Mouse (Mus musculus) liver, adult (tissue): Measurements from ENCODE around the gene BC028528.
"Not testable (repeated sequence)": the region's sequence is repeated elsewhere in the genome, so short reads cannot be mapped to it uniquely, and the experiment has no call there.

Experiments used
- GATA4 ChIP-seq: IDR thresholded peaks from 2 replicates; pipeline ENCODE4 v1.6.1; 2014; ENCODE audit warnings: mild to moderate bottlenecking, low read length; ENCODE audit not compliant: insufficient replicate concordance

BC028528 gene

DNA sequence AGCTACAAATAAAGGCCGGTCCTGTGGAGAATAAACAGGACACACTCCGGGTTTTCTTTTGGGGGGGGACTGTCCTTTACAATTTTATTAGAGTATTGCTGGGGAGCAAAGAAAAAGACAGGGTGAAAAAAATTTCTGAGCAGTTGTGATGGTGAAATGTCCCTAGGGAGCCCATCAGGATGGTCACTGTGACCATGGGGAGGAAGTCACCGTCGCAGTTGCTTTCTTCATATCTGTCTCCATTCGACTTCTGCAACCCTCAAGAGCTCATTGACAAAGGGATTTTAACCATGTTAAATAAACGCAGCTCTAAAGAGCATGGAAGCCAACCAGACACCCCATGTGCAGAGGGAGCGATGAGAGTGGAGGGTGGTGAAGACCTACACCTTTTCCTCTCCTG lies 25.0 kb upstream of the BC028528 start:
- no peak for TF ChIP-seq GATA4

DNA sequence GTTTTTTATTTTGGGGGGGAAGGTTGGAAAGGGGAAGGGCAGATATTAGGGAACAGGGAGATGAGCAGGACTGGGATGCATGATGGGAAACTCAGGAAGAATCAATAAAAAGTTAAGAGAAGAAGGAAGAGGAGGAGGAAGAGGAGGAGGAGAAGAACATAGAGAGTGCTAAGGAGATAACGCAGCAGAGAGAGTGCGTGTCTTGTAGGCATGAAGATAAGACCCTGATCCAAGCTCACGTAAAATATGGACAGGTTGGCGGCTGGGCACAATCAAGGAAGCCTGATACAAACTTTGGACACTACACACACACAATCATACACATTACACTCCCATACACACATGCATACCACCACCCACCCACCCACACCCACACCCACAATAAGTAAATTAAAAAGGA lies 22.9 kb upstream of the BC028528 start:
- no peak for TF ChIP-seq GATA4

DNA sequence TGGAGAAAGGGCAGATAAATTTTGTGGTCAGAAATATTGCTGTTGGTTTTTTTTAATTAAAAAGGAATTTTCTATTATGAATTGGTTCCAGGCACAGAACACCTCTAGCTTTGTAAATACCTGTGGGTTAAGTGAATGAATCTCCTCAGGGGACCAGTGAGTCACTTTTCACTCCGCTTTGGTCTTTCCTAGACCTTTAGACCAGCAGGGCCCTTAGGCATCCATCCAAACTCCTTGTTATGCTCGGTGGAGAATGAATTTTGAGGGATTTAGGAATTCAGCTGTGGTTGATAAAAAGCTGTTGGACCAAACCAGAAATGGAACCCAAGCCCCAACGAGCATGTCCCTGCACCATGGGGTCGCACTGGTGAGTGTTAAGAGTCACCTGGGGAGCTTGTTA lies 15.8 kb upstream of the BC028528 start:
- TF ChIP-seq GATA4, result no peak

DNA sequence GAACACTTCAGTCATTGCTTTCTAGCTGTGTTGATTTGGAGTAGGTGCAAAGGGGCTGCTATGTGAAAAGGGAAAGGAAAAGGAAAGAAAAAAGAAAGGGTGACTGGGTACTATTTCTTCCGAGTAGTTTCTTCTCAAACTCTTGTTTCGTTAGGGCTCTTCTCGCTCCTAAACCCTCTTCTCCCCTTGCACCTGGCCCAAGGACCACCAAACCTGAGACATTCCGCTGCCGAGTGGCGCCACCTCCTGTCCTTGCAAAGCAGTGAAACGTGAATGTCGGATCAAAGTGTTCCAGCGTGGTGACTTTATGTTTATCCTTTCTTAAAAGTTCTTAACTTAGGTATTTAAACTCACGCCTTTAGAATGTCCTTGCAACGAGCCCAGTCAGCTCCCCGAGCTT lies 15.1 kb upstream of the BC028528 start:
- TF ChIP-seq GATA4, result no peak

DNA sequence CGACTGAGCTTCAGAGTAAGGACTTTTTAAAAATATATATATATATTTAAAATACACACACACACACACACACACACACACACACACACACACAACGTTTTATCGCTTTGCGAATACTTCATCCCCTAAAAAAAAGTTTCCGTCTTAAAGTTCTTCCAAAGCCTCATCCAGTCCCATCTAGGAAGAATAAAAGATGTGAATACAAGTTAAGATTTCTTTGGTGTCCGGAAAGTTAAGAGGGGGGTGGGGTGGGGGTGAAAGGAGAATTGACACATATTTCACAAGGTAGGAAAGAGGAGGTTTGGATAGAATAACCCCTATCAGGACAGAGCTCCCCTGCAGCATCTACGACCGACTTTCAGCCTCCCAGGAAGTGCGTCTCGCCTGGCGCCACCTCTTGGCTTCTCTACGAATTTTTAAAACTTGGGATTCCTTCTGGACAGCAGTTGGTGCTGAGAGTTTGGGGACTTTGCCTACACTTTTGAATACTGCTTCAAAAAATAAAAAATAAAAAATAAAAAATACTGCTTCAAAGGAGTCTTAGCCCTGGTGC lies 14.2 kb upstream of the BC028528 start:
- no peak for TF ChIP-seq GATA4

DNA sequence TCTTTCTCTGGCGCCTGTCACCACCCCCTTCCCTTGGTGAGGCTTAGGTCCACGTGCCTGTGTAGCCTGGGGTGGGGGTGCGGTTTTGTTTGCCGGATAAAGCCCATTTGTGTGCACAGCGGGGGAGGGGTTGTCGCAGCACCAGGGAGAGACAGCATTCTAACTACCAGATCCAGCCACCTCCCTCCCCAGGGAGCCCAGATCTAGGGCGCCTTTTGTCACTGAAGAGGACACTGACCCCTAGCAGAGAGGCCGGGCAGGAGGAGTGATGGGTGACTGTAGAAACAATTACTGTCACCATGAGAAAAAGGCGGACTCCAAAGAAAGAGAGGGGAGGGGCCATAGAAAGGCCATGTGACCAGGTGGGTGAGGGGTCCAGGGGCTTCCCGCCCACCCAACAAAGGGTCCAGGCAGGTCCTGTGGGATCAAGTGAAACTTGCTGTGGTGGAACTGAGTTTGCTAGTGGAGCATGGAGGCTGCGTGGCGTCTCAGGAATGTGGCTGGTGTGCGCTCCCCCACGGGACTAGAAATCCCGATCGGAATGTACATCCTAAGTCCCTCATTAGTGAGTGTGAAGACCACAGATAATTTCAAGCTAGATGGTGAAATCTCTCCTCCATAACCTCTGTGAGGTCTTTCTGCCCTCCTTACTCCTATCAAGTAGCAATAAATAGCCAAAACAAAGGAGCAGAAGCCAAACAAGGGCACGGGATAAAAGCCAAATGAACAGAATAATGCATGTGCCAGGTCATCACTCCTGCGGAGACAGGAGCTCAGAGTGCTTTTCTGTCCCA lies 13.5 kb upstream of the BC028528 start:
- no peak; the same call in 1 of the 2 replicates for TF ChIP-seq GATA4

DNA sequence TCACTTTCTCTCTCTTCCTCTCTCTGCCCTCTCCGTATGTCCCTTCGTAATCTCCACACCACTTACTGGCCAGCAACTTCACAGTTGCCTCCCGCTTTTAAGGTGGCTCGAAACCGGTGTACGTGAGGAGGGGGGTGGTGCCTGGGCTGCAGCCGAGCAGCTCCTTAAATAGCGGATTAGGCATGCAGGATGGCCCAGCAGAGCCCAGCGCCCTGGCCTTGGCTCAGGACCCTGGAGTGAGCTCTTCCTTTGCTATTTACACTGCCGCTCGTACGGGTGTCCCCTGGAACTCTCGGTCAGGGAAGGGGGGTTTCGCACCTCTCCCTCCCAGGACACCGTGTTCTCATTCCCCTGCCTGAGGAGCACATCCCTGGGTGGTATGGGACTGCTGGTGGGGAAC lies 12.8 kb upstream of the BC028528 start, which contains the start of gene Car14:
Car14 (minus strand) TSS at position 124 of the 400 bp plus-strand sequence.
- TF ChIP-seq GATA4, result no peak

DNA sequence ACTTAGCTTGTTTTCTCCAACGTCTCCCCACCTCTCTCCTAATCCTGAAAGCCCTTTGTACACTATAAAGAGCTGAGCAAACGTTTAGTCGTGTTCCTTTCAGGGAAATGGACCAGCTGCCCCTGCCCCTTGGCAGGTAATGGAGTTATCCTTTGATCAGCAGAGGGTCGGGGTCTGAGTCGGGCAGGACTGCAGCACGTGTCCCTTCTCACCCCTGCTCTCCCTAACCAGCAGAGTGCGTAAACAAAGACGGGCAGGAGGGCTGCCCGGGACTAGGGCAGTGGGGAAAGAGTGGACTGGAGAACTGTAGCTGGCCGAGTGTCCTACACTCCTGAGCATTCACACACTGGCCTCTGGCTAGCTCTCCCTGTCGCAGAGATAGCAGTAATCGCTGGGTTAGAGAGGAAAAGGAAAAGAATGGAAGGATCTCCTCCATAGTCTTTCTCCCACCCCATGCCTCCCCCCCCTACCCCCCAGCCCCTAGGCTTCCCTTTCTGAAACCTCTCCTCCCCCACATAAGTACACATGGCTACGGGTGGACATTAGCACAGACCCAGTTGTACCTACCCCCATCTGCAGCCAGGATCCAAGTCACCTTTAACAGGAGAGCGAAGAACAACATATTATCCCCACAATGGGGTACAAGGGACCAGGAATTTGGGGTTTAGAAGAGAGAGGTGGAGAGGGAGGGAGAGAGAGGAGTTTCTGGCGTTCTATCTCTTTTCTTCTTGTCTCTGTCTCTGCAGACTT lies 12.1 kb upstream of the BC028528 start:
- no peak for TF ChIP-seq GATA4

DNA sequence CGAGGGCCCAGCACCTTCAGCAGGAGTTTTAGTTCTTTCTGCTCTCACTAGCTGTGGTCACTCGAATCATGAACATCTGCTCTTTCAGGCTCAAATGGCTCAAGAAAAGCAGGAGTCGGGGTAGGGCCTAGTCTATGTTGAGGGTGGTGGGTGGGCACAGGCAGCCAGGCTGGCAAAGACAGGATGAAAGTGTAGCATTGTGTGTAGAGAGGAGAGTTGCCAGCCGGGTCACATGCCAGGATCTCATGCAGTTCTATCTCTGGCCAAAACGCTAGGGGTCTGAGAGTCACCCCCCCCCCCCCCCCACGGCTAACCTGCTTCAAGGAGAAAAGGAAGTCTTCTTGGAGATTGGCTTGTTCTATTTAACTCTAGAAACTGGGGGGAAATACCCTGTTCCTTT lies 10.8 kb upstream of the BC028528 start:
- TF ChIP-seq GATA4, result no peak

DNA sequence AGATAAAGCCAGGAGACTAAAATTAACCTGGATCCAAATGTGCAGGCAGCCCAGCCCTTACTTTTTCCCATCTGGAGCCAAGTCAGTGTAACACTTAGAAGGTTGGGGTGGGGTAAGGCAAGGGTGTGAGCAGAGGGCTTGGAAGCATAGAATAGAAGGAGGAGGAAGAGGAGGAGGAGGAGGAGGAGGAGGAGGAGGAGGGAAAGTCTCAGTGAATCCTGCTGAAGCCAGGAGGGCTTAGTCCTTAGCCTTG lies 10.5 kb upstream of the BC028528 start:
- no peak for TF ChIP-seq GATA4

DNA sequence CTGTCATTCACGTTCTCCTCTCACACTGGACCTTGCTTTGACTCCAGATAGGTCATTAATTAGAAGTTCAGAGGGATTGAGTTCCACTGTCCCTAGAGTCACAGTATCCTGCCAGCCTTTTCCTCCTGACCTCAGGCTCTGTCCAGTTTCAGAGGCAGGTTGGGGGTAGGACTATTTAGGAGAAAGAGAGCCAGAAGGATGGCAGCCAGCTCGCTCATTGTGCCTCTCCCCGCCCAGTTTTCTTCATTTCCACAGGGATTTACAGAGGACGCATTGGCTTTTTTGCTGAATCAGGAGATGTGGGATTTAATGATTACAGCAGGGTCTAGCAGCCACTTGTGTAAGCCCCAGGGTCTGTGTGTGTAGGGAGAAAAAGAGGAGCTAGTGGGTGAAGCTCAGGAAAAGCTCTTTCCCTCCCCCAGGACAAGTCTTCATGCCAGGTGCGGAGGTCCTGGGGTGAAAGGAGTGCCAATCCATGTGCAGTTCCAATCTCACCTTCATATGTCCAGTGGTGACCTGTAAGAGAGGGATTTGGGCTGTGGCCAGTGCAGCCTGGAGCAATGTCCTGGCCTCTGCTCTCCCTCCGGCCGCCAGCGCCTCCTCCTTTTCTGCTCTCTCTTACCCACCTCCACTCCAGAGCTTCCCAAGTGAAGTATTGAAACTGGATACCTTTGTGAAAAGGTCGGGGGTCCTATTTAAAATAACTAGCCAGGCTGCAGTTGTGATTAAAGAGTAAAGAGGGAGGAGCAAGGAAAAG lies 10.0 kb upstream of the BC028528 start:
- no peak for TF ChIP-seq GATA4

DNA sequence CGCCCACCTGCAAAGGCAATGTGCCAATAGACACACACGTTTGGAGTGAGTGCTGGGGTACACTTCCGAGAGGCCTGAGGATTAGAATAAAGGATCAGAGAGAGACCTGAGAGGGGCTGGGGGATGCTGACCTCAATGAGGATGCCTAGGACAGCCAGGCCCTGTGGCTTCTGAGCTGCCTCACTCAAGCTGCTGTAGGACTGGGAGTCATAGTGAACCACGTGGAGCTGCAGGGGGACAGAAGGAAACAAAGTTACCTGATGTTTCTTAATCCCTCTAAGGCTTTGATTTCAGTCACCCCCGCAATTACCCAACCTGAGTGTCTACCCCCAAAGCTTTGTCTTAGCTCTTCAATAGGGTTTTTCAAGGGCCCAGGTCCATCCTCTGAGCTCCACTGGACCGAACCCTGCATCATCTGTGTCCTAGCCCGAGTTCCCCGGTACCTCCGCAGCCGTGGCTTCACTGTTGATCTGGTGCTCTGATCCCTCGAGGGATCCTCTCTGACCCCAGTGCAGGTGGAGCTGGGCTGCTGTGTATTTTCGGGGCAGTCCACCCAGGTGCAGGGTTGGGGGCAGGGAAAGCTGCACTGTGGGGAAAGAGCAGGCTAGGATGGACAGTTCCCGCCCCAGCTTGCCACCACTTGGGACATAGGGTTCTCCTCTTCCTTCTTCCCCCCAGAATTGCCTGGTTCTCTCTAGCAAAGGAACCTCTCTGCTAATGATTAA lies 8.2 kb upstream of the BC028528 start:
- no peak for TF ChIP-seq GATA4

DNA sequence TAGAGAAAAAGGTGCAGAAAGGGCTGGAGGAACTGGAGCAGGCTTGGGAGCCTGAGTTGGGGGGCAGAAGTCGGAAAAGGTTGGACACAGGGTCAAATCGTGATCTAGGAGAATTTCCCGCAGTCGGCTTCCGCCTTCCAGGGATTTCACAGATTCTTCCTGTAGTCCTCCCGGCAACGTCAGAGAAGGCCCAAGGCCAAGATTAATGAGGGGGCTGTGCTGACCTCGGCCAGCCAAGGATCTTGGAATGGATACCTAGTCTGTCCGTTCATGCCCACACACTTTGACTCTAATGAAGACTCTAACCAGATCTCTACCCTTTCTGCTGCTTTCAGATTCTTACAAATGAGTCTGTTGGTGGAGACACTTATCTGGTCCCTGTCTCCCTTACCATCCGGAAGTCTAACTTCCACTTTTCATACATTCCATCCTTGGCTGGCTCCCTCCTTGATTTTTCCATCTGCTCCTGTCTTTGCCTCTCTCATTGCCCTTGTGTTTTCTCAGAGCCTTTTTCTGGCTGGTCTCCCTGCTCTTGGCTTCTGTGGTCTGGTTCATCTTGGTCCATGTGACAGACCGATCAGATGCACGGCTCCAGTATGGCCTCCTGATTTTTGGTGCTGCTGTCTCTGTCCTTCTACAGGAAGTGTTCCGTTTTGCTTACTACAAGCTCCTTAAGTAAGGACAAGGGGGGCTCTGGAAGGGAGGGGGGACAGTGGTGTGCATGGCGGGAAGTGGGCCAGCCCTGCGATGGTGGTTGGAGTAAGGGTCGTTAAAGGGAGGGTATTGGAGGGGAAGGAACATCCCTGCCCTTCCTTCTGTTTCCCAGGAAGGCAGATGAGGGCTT lies 2.7 kb upstream of the BC028528 start:
- no peak for TF ChIP-seq GATA4

DNA sequence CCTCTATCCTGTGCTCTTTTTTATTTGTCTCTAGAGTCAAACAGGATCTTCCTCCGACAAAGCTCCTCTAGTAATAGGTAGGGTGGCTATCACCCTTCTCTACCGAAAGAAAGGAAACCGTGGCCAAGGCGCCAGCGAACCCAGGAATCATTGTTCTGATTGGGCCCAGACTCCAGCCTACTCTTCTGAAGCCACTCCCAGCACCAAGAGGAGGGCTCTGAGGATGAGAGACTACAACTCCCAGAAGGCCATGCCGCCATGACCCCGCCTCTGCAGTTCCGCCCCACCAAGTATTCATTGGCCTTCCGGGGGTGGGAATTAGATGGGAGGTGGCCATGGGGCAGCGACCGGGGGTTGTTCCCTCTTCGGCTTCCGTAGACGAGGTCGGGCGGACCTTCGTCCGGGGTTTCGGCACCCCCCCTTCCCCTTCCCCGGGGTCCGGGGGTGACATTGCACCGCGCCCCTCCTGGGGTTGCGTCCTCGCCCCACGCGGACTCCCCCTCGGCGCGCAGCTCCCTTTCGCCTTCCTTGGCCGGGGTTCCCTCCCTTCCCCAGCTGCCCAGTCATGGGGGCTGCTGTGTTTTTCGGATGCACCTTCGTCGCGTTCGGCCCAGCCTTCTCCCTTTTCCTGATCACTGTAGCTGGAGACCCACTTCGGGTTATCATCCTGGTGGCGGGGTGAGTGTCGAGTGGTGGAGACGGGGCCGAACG lies 2.0 kb upstream of the BC028528 start, which contains the start of gene Aph1a:
Aph1a (plus strand) TSS at position 364 of the 711 bp plus-strand sequence.
- not testable (repeated sequence) for TF ChIP-seq GATA4

DNA sequence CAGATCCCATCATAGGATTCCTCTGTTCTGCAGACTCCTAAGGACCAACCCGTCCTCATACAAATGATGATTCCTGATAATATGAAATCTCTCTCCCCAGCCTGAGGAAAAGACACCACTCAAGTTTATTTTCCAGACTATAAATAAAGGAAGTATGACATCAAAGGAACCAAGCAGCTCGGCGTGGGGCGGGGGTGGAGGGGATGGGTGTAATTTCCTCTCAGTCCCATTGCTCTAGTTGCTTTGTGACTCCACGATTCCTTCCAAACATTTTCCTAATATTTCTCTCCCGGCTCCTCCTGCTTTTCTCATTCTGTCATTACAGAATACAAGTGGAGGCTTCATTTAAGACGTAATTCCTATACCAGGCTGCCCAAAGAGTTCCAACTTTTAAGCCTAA lies 1.3 kb upstream of the BC028528 start:
- no peak for TF ChIP-seq GATA4
